Mouse (Mus musculus) activated CD4-positive, CD25-positive, alpha-beta regulatory T cell, adult 4 months (primary cell): ENCODE measurements around the gene Pgm1. TPM values are rescaled to one million over a fixed set of nuclear protein-coding genes. Genes with fewer than 3 reads are reported as not detected.
A peak's percentile ranks its signal among the peaks of the same experiment; 100 is the strongest.

ENCODE experiments used
- ATAC-seq: one replicate; pipeline ENCODE4 v1.8.0; 2017
- polyA plus RNA-seq, 2 experiments: library from polyadenylated mRNA; unstranded; fragments of 100-300 nt; shearing (Covaris generic); gene quantifications; one replicate each; pipeline ENCODE4 v1.2.1; 2017

The Pgm1 gene
- polyA plus RNA-seq, result 10 to 100 TPM; 32.1 to 34.2 TPM

DNA sequence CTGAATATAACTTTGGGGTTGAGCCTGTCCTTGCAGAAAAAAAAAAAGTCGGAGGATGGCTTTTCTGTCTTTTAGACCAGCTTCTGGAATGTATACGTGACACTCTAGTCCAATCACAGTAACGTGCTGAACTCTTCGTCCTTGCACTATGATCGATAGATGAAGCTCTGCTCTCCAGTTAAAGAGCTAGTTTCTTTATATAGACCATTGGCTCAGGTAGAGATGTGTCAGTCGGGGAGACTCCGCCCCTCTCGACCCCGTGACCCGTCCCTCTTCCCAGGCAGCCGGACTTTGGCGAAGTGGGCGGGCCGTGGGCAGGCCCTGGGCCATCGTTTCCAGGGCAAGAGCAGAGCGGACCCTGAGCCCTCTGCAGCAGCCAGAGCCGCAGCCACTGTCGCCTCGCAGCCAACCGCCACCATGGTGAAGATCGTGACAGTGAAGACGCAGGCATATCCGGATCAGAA lies at the start of gene Pgm1:
Gene Pgm1, plus strand, starts transcription at position 266 of the 464 bp plus-strand sequence.
- ATAC-seq, result peak; percentile 83

DNA sequence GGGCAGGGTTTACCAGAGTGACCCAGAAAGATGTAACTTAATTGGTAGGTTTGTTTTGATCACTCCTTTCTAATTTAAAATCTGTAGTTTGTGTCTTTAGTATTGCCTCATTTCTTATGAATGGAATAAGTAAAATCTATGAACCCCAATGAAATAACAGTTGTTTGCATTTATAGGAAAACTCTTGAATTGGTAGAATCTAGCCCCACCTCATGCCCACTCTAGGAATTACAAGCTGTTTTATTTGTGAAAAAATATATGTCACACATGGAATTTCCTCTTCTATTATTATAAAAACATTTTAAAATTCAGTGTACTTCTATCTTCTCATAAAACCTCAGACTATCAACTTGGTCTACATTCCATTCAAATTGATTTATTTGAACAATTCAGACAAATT lies 47.3 kb upstream of the Pgm1 start:
- ATAC-seq, result peak; percentile 57

DNA sequence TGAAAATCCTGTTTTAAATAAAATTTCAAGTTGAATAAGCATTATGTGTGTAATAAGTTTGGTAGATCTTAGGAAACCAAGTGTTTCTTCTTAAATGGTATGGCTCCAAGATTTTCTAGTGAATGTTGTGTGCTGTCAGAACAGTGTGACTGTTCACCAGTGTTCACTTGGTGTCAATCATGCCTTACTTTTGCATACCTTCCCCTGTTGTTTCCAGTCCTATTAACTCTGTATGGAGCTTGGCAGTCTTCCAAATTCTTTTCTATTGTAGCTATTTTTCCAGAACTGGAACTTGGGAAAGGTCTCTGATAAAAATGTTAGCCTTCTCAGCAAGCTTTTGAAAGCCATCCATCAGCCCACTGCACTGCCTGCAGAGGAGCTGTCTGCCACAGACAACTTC lies 46.8 kb upstream of the Pgm1 start:
- ATAC-seq, result no peak

DNA sequence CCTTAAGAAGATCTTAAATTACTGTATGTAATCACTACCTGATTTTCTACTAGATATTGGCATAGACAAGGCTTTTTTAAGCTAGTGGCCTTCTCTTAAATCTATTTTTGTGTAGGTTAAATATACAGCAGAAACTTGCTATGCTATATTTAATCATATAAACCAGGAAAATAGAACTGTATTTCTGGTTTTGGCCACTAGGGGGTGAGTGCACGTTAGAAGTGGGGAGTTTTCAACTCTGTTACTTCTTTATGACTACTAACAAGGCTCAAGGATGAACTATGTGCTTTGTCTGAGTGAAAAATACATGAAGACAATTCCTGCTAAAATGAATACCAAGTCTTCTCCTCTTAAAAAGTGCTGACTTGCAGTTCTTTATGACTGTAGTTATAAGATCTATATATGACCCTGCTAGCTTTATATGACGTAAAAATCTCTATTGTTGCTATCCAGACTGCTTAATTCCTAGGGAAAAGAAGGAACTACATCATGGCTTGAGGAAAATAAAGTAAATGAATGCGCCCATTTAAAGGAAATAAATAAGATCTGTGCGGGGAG lies 15.2 kb upstream of the Pgm1 start:
- ATAC-seq, result peak; percentile 46

DNA sequence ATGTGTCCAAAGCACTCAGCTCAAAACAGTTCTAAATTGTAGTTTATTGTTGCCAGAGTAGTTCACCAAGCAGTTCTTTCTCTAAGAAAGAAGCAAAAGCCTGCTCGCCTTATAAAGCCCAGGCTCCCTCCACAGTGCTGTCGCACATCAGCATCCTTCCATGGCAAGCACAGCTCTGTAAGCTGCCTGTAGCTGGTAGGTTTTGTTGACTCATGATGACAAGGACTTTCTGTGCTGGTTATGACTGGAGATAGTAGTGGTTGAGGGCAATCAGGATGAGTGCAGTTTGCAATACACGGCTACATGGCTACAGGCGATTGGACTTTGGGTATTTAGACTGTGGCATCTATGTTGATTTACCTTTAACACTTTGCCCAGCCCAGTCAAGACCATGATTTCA lies 2.8 kb upstream of the Pgm1 start:
- ATAC-seq, result no peak

DNA sequence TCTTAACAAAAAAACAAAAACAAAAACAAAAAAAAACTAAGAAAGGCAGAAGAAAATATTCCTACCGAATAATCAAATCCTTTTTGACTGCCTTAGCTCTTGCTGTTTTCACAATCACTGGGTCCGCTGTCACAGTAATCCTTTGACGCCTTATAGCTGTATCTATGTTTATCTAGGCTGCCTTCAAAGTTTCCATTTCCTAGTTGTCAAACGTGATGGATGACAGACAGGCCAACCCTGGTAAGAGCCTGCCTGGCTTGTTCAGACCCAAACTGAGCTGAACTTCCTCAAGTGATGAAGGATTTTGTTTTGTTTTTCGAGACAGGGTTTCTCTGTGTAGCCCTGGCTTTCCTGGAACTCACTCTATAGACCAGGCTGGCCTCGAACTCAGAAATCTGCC lies 693 bp upstream of the Pgm1 start:
- ATAC-seq, result no peak

DNA sequence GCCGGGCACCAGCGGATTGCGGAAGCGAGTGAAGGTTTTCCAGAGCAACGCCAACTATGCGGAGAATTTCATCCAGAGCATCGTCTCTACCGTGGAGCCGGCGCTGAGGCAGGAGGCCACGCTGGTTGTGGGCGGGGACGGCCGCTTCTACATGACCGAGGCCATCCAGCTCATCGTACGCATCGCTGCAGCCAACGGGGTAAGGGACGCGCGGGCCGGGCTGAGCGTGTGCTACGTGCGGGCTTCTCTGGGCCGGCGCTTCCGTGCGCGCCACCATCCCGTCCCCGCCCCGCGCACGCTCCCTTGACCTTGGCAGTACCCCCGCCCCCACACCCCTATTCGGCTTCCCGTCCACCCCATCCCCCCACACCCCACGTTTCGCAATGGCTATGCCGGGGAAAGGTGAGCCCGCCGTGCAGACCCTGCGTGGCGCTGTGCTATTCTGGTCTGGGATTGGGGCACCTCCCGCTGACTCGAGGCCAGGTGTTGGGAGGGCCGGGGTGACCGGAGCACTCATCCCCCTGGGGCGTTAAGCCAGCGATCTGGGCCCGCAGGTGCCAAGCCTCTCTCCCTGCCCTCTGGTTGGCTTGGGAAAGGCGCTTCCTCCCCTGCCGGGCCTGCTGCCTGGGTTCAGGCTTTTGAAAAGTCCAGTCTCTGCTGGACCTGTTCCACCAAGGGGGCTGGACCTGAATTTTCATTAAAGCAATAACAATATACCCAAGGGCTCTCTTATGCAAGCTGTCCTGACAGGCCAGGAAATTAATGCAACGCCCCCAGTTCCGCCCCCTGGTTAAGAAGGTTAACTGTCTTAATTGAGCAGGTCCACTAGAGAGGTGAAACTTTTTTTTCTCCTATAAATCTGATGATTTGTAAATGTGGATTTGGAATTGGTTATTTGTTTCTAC lies 651 bp downstream of the Pgm1 start, which contains the start of gene Itgb3bp:
Gene Itgb3bp, minus strand, starts transcription at position 201 of the 905 bp plus-strand sequence.
- ATAC-seq, result peak; percentile 67

DNA sequence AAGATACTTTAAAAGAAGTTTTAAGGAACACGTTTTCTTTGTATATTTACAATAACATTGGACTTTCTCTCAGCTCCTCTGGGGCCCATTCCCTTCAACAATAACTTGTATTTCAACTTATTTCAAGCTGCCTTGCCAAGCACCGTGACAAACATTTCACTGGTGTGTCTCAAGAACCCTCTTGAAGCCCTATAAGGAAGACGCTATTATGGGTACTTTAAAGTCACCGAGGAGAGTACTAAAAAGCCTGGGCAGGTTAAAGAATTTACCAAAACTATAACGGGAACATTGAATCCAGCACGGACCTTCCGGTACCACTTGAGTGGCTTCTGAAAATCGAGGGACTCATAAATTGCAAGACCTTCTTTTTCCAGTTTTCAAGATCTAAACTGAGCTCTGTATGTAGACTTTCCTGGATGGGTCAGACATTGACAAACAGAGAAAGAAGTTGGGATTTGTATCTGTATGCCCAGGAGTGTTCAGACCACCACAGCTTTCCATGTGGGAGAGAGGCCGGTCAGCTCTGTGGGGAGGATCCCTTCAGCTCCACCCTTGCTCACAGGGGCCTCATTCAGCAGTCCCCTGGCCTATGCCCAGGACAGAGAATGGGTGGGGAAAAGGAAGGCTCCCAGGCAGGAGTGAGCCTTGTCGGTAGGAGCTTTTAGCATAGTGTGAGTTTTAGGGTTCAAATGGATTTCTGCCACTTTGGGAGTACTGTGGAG lies 1.5 kb downstream of the Pgm1 start:
- no peak for ATAC-seq

DNA sequence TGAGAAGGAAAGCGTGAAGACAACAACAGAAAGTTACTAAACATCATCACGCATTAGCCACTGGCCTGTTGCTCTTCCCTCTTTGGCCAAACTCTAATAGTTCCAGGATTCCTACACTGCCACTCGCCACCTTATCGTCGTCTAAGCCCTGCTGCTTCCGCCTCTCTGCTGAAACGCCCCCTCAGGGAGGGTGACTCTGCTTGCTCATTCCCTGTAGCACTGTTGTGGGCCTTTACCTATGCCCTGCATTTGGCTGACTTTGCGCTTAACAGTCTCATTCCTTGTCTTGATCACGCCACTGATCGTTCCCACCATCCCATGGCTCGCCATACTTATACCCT lies 2.0 kb downstream of the Pgm1 start:
- no peak for ATAC-seq

DNA sequence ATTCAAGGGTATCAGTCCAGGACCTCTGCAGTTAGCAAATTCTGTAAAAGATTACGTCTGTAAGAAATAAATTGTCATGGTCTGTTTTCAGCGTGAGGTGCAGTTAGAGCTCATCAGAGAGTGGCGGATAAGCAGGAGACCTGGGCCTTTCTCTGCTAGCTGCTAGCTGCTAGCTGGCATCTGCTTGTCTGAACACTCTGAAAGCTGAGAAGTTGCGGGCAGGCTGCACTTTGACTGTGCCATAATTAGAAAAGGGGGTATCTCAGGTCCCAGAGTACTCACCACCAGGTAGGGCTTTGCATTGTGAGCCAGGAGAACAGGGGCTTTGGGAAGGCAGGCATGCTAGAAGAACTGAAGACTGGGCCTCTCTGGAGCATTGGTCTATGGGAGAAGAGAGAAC lies 2.6 kb downstream of the Pgm1 start:
- no peak for ATAC-seq

DNA sequence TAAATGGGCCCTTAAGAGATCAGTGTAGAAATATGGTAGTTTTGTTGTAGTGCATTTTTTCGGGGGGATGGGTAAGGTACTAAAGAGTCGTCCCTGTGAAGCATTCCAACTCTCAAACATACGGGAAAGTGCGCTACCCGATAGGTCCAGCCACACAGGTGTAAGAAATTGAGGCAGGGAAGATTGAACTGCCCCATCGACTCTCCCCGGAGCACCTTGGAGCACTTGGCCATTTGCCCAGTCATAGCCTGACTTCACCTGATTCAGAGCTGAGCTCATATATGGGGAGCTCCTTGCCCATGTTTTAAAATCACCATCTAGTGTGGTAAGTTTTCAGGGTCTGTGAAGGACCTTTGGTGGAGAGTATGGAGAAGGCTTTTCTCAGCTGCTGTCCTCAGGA lies 5.6 kb downstream of the Pgm1 start:
- ATAC-seq, result no peak

DNA sequence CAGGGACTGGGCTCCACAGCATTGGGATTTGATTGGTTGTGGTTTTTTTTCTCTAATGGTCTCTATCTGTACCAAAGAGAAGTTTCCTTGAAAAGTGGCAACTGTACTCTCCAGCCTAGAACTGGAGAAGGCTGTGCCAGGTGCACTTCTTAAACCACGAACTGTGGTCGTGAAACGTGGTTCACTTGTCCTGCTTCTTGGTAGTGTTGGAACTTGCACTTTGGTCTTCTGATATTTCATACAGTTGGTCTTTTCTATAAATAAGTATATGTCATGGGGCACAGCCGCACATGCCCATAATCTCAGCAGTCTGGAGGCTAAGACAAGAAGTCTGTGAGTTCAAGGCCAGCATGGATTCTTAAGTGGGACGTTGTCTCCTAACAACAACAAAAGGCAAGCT lies 7.1 kb downstream of the Pgm1 start:
- ATAC-seq, result no peak

DNA sequence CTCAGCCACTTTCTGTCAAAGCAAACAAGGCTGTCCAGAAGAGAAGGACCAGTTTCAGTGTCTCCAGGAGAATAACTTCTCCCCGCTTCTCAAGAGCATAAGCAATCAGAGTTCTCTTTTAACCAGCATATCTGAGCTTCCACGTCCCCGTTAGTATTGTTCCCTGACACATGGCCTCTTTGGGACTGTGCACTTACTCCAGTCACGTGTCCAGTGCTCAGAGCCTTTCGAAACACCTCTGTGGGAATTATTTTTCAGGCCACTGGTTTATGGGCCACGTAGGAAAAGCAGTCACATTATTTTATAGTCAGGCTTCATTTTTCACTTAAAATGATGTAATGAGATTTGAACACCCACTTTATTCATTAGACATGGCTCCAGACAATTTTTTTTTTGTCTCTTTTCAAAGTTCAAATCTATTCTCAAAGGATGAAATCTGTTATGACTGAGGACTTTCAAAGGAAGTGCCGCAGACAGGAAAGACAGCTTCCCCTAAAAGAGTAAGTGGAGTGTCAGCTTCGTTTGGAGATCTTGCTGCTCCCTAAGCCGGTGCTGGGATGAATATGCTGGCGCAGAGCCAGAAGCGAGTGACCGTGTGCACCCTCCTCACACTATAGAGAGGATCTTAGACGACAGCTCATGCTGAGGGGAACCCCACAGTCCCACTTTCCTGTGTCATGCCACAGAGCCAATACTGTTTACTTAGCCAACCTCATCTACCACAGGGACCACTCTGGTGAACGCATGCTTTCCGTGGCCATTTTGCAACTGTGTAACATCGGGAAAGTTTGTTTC lies 10.7 kb downstream of the Pgm1 start:
- ATAC-seq, result no peak

DNA sequence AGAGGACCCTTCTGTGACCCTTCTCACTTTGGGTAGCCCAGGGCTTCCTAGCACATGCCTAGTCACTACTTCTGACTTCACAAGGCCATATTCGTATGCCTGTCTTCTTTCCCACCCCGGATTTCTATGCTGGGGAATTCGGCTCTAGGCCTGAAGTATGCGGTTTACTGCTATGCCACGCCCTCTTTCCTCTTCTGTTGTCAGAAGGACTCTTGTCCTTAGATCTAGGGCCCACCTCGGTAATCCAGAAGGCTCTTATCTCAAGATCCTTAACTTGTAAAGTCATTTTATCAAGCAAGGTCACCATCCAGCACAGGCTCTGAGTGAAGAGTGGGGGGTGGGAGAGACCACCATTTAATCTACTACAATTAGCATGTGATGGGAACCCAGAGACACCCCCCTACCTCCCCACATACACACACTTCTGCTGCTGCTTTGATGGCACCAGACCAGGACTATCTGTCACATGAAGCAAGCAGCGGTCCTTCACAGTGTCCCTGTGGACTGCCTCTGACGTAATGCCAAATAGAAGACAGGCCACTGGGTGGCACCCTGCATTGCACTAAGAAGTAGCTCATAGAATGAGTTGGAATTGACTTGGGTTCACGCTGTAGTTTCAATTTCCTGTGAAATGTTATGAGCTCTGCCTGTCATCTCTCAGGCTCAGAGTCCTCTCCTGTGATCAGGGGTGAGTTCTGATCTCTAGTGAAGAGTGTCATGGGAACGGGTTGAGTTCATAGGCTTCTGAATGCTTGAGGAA lies 12.6 kb downstream of the Pgm1 start:
- ATAC-seq, result peak; percentile 79

DNA sequence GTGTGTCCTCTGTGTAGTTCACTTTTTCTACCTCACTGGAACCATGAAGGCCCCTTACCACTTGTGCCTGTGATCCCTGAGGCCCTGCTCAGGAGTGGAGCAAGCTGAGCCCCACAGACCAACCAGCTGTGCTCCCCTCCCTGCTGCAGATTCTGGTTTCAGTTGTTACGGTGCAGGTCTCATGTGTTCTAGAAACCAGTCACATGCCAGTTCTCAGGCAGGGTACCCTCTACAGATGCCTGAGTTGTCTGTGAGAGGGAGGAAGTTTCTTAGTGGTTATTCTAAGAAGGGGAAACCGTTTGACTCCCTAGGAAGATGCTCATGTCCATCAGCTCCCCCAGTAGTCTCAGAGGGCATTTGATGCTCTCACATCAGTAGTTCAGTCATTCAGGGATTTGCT lies 15.4 kb downstream of the Pgm1 start:
- peak; percentile 17 for ATAC-seq

DNA sequence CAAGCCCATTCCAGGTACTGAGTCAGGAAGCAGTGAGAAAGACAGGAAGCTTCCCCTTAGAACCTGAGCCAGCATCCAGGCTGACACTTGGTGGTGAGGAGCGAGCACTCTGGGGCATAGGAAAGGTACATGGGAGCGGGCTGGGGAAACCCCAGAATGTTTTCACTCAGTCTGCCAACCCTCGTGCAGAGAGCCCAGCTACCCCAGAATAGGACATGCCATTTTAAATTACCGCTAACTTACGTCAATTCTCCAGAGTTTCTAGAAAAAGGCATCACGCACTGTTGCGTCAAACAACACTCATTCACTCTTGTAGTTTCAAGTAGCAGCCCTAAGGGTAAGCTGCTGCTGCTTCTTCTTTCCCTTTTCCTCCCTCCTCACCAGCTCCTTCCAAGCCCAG lies 15.8 kb downstream of the Pgm1 start:
- ATAC-seq, result no peak

DNA sequence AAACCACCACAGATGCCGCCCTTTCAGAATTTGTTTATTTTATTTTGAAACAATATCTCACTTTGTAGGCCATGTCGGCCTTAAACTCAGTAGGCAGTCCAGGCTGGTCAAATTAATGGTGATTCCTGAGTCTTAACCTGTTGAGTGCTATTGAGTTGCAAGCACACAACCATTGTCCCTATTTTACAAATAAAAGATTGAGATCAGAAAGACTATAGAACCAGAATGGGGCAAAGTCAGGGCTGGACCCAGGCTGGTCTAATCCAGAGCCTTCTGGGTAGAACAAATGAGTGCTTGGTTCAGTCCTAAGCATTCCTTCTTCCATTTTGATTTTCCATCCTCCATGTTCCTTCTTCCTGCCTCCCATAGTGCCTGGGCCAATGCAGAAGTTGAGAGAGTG lies 17.3 kb downstream of the Pgm1 start:
- no peak for ATAC-seq

DNA sequence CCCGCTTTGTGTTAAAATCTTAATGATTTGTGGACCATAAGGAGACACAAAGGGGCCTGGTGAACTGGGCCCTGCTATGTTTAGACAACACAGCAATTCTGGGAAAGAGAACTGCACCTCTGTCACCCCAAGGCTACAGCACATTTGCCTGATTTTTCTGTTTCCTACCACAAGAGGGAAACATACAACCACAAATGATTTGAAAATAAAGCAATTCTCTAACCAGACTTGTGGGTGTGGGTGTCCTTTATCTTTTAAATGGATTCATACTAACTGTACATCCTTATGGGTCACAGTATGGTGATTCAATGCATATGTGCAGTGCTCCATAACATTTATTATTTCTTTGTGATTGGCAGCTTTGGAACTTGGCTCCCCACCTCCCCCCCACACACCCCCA lies 18.0 kb downstream of the Pgm1 start:
- peak; percentile 41 for ATAC-seq

DNA sequence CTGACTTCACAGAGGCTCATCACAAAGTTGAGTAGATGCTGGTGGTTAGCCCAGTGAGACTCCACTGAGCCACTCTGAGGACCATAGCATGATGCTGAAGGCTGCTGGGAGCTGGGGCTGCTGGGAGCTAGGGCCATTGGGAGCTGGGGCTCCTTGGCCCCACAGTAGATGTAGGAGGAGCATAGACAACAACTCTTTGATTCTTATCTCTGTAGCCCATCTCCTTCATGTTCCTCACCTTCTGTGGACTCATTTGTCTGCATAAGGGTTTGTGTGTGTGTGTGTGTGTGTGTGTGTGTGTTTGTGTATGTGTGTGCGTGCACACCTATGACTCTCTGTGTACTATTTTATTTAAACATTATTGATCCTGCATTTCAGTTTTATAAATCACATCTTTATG lies 18.7 kb downstream of the Pgm1 start:
- ATAC-seq, result peak; percentile 12

DNA sequence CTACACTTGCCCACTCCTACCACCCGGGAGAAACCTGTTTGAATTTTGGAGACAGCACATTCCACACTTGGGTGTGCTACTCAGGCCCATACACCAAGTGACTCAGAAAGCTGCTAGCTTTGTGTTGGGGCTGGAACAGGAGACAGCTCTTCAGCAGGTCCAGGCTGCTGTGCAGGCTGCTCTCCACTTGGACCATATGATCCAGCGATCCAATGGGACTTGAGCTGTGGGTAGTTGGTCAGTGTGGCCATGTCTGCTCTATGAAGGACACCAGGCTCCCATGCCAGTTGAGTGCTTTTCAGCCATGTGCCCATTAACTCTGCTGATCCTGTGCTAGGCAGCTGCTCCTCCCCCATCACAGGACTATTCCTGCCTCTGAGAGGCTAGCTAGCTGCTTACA lies 24.7 kb downstream of the Pgm1 start:
- ATAC-seq, result no peak

DNA sequence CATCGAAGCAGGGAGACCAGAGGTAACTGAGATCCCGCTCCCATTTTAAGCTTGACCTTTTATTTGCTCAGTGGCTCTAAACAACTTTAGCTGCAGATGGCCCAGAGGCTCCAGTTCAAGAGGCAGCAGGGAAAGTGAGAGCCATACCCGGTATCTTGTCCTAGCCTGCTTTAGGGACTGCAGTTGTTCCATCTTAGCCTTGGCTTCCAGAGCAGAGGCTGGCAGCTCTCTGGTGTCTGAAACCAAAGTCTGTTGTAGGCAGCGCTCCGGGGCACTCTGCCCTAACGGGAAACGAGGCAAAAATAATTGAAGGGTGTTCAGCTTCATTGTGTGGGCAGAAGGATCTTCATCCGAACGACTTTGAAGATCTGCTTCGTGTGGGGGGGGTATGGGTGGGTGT lies 26.2 kb downstream of the Pgm1 start:
- ATAC-seq, result no peak

DNA sequence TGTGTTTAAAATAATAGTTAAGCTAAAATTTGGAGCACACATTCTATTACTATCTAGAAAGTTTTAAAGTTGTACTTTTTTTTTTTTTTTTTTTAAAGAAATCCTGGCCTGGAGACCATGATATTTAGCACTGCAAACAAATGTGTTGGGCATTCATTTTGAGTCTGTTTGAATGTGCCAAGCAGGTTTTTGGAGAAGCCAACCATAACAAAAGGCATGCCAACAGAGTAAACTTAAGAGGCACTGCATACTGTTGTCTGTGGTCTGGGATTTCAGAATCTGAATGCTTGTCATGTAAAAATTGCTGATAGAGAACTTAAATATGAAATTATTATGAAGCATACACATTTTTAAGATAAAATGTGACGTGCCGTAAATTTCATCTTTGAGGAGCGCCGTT lies 28.0 kb downstream of the Pgm1 start:
- no peak for ATAC-seq
